Mouse (Mus musculus) forebrain, embryonic 15.5 days (tissue): ENCODE data around the gene Cntnap5c. TPM values are rescaled to one million over a fixed set of nuclear protein-coding genes. Genes with fewer than 3 reads are reported as not detected.

ENCODE experiments used
- ATAC-seq: fragments of 200-750 bp; cut with Nextera tagmentation; replicated peaks from 2 replicates; pipeline ENCODE4 v1.8.0; 2017; ENCODE audit warnings: mild to moderate bottlenecking, moderate TSS enrichment, moderate library complexity
- H3K27ac ChIP-seq: fragments of 300-500 bp; sonication (generic); replicated peaks from 2 replicates; pipeline ENCODE4 v1.5.1; 2015; ENCODE audit warnings: mild to moderate bottlenecking, inconsistent platforms
- H3K27me3 ChIP-seq: fragments of 300-500 bp; sonication (generic); 2 replicates; pipeline ENCODE4 v1.6.1; 2015; ENCODE audit warnings: inconsistent platforms
- H3K36me3 ChIP-seq: fragments of 300-500 bp; sonication (generic); 2 replicates; pipeline ENCODE4 v1.6.1; 2015; ENCODE audit warnings: mild to moderate bottlenecking, inconsistent platforms
- H3K4me1 ChIP-seq: fragments of 300-500 bp; sonication (generic); 2 replicates; pipeline ENCODE4 v1.6.1; 2015; ENCODE audit warnings: inconsistent platforms
- H3K4me2 ChIP-seq: fragments of 300-500 bp; sonication (generic); replicated peaks from 2 replicates; pipeline ENCODE4 v1.6.1; 2015; ENCODE audit warnings: mild to moderate bottlenecking, inconsistent platforms
- H3K4me3 ChIP-seq: fragments of 300-500 bp; sonication (generic); 2 replicates; pipeline ENCODE4 v1.5.1; 2015; ENCODE audit warnings: mild to moderate bottlenecking, inconsistent platforms
- H3K9ac ChIP-seq: fragments of 300-500 bp; sonication (generic); replicated peaks from 2 replicates; pipeline ENCODE4 v1.6.1; 2015; ENCODE audit warnings: mild to moderate bottlenecking, inconsistent platforms
- H3K9me3 ChIP-seq: fragments of 300-500 bp; sonication (generic); 2 replicates; pipeline ENCODE4 v1.6.1; 2016; ENCODE audit warnings: inconsistent platforms
- WGBS: fragments of 180-500 bp; shearing (Covaris S2); methylation state at CpG from one replicate; pipeline ENCODE4 v1.1.7; 2015; ENCODE audit warnings: mixed read lengths; 5-methylcytosine and 5-hydroxymethylcytosine counted together
- polyA plus RNA-seq: library from polyadenylated mRNA; unstranded; fragments of >200 nt; fragmentation: Nextera tagmentation; extraction: Ambion mirVana; gene quantifications from 2 replicates; pipeline ENCODE4 v1.2.1, GENCODE M21; 2015

The Cntnap5c gene
- polyA plus RNA-seq, 1 experiment from 2014 or later, result 3.0 TPM

DNA sequence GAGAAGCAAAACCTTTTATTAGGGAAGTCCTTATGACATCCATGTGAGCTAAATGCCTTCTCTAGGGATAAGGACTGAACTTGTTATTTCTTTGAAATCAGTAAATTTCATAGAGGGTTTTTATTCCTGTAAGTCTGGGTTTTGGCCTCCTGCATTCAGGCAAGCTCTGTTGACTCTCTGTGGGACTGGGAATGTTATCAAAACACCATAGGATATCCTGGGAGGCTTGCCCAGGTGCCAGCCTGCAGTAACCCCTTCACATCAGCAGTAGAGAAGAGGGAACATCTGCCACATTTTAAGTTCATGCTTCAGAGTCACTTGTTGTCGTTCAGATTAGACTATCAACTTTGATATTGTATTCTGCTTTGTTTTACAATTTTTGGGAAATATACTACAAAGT is 639.4 kb downstream of the Cntnap5c start:
- H3K9ac ChIP-seq, result no peak overlapping the region
- no peak overlapping the region for H3K27ac ChIP-seq
- no peak overlapping the region for H3K4me3 ChIP-seq
- H3K9me3 ChIP-seq, result no peaks in the 10 kb centered on the region
- WGBS, result 76% methylated on average over 1 of the region's 1 CpGs
- H3K36me3 ChIP-seq, result no peaks in the 10 kb centered on the region
- H3K4me1 ChIP-seq, result no peaks in the 10 kb centered on the region
- no peak for ATAC-seq
- H3K4me2 ChIP-seq, result no peak overlapping the region
- no peaks in the 10 kb centered on the region for H3K27me3 ChIP-seq

DNA sequence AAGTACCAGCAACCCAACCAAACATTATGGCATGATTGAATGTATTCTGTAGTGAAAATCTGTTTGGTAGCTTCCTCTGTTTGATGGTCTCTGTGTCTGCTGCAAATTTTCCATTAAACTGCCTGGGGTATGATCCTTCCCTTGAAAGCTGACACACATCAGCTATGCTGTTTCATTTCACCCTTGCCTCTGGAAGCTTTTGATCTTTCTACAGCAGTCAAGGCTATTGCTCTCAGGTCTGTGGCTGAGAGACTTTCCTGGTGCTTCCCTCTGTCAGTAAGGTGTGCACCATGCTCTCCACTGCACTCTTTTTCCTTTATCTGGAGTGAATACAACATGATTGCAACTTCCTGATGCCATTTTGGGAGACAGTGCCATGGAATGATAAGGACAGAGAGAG is 668.1 kb downstream of the Cntnap5c start:
- H3K4me2 ChIP-seq, result no peak overlapping the region
- ATAC-seq, result no peak

More for the DNA sequence above, 668.1 kb downstream of the Cntnap5c start:
- H3K4me3 ChIP-seq, result no peak overlapping the region
- no peaks in the 10 kb centered on the region for H3K36me3 ChIP-seq
- H3K9ac ChIP-seq, result no peak overlapping the region
- H3K27me3 ChIP-seq, result no peaks in the 10 kb centered on the region
- no peaks in the 10 kb centered on the region for H3K9me3 ChIP-seq
- no peak overlapping the region for H3K27ac ChIP-seq
- no peaks in the 10 kb centered on the region for H3K4me1 ChIP-seq

Other genes with a start within 250 kb of the Cntnap5c start
- not detected in 2 replicates for gene Vmn2r120, start 224.1 kb upstream of the Cntnap5c start, polyA plus RNA-seq
- not detected in 2 replicates for gene Gm21834, start 27.4 kb upstream of the Cntnap5c start, polyA plus RNA-seq